Mouse (Mus musculus) thymus, adult 2 months (tissue): Measurements from ENCODE around the gene Mlxip.

Source experiments
- CTCF ChIP-seq: fragments of 200-500 bp; IDR thresholded peaks from 2 replicates; pipeline ENCODE4 v1.5.1; 2012; ENCODE audit warnings: mild to moderate bottlenecking, control low read depth, low read length, moderate library complexity, borderline replicate concordance; ENCODE audit not compliant: control insufficient read depth, poor library complexity, insufficient read depth; ENCODE audit errors: extremely low read depth
- POLR2A ChIP-seq: fragments of 200-500 bp; IDR thresholded peaks from 2 replicates; pipeline ENCODE4 v1.6.1; 2012; ENCODE audit warnings: mild to moderate bottlenecking, low read length, control low read depth, moderate library complexity; ENCODE audit not compliant: control insufficient read depth, poor library complexity, insufficient read depth; ENCODE audit errors: extremely low read depth

DNA sequence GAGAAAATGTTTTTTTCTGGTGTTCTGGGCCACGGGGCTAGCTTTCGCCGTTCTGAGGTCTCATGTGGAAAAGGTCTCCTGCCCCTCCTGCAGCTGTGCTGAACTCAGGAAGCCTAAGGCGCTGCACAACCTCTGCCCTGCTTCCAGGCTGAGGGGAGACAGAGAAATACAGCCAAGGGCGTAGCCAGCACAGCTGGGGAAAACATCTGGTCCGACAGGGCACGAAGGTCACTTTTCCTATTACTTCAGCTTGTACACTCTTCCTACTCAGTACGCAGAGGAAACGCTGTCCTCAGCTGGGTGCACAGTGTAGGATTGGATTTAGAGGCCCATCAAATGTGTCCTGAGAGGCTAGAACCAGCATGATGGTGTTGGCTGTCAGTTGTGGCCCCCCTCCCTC lies 95.3 kb downstream of the Mlxip start:
- TF ChIP-seq CTCF (no peak), POLR2A (no peak)
